Mouse (Mus musculus) heart, embryonic 11.5 days (tissue): ENCODE results near the gene Cd2. TPM values are rescaled to one million over a fixed set of nuclear protein-coding genes. Genes with fewer than 3 reads are reported as not detected.

Source experiments
- ATAC-seq: fragments of 200-750 bp; cut with Nextera tagmentation; replicated peaks from 2 replicates; pipeline ENCODE4 v1.8.0; 2017; ENCODE audit warnings: moderate library complexity; ENCODE audit not compliant: insufficient number of reproducible peaks, low FRiP score, low TSS enrichment
- H3K27ac ChIP-seq: fragments of 300-500 bp; sonication (generic); 2 replicates; pipeline ENCODE4 v1.5.1; 2014; ENCODE audit warnings: mild to moderate bottlenecking, low read depth, low read length
- H3K27me3 ChIP-seq: fragments of 300-500 bp; sonication (generic); 2 replicates; pipeline ENCODE4 v1.6.1; 2014; ENCODE audit warnings: mild to moderate bottlenecking, low read length, mixed read lengths; ENCODE audit not compliant: control insufficient read depth, insufficient read depth
- H3K36me3 ChIP-seq: fragments of 300-500 bp; sonication (generic); 2 replicates; pipeline ENCODE4 v1.6.1; 2014; ENCODE audit warnings: mild to moderate bottlenecking, low read length, moderate library complexity, mixed read lengths; ENCODE audit not compliant: control insufficient read depth, insufficient read depth
- H3K4me1 ChIP-seq: fragments of 300-500 bp; sonication (generic); 2 replicates; pipeline ENCODE4 v1.6.1; 2014; ENCODE audit warnings: low read length; ENCODE audit not compliant: control insufficient read depth, insufficient read depth
- H3K4me2 ChIP-seq: fragments of 300-500 bp; sonication (generic); 2 replicates; pipeline ENCODE4 v1.6.1; 2014; ENCODE audit warnings: mild to moderate bottlenecking, moderate library complexity
- H3K4me3 ChIP-seq: fragments of 300-500 bp; sonication (generic); 2 replicates; pipeline ENCODE4 v1.5.1; 2014; ENCODE audit warnings: low read depth, low read length
- H3K9ac ChIP-seq: fragments of 300-500 bp; sonication (generic); 2 replicates; pipeline ENCODE4 v1.6.1; 2014; ENCODE audit warnings: mild to moderate bottlenecking, low read depth, low read length, moderate library complexity
- H3K9me3 ChIP-seq: fragments of 300-500 bp; sonication (generic); replicated peaks from 2 replicates; pipeline ENCODE4 v1.6.1; 2016; ENCODE audit warnings: low read length; ENCODE audit not compliant: control insufficient read depth
- WGBS: fragments of 180-500 bp; shearing (Covaris S2); extraction: QIAGEN DNeasy Blood & Tissue Kit; methylation state at CpG from one replicate; pipeline ENCODE4 v1.1.7; 2014; ENCODE audit not compliant: insufficient replicate concordance; 5-methylcytosine and 5-hydroxymethylcytosine counted together
- polyA plus RNA-seq: library from polyadenylated mRNA; unstranded; fragments of >200 nt; fragmentation: Nextera tagmentation; extraction: Ambion mirVana; gene quantifications from 2 replicates; pipeline ENCODE4 v1.2.1, GENCODE M21; 2014

Gene Cd2
- polyA plus RNA-seq, 1 experiment from 2014 or later: 0.20 TPM

GRCm38 (mm10) chr3:101281841-101282240 is 5.9 kb downstream of the Cd2 start:
- H3K27me3 ChIP-seq: no peaks in the 10 kb centered on the region
- no peak overlapping the region for H3K4me3 ChIP-seq
- ATAC-seq: no peak
- H3K9me3 ChIP-seq: no peaks in the 10 kb centered on the region
- H3K4me1 ChIP-seq: peaks cover 3% of the 10 kb centered on the region; the same call in 1 of the 2 replicates
- H3K4me2 ChIP-seq: no peak overlapping the region
- WGBS: 66% methylated on average over 4 of the region's 4 CpGs
- H3K9ac ChIP-seq: no peak overlapping the region
- no peaks in the 10 kb centered on the region for H3K36me3 ChIP-seq
- no peak overlapping the region for H3K27ac ChIP-seq

- Histone ChIP-seq H3K4me2 (no peak overlapping the region), H3K9ac (no peak overlapping the region), H3K36me3 (no peaks in the 10 kb centered on the region), H3K4me1 (peaks cover 3% of the 10 kb centered on the region; the same call in 1 of the 2 replicates), H3K27me3 (no peaks in the 10 kb centered on the region), H3K9me3 (no peaks in the 10 kb centered on the region), H3K4me3 (no peak overlapping the region), H3K27ac (peak overlapping the region; percentile 19; the same call in 1 of the 2 replicates)
- 0 out of 2 replicates have a peak, but pooled peaks have one; percentile 23 for ATAC-seq
- 43% methylated on average over 15 of the region's 15 CpGs for WGBS
Observed at GRCm38 (mm10) chr3:101280348-101281311, 7.1 kb downstream of the Cd2 start.

GRCm38 (mm10) chr3:101279561-101279960 is 8.2 kb downstream of the Cd2 start:
- Histone ChIP-seq H3K9ac (no peak overlapping the region), H3K27me3 (no peaks in the 10 kb centered on the region), H3K9me3 (no peaks in the 10 kb centered on the region), H3K4me2 (no peak overlapping the region), H3K4me1 (peaks cover 3% of the 10 kb centered on the region; the same call in 1 of the 2 replicates), H3K36me3 (no peaks in the 10 kb centered on the region), H3K4me3 (no peak overlapping the region), H3K27ac (no peak overlapping the region)
- no peak for ATAC-seq
- 75% methylated on average over 10 of the region's 10 CpGs for WGBS

GRCm38 (mm10) chr3:101278396-101278795 is 9.3 kb downstream of the Cd2 start:
- Histone ChIP-seq H3K4me2 (no peak overlapping the region), H3K9ac (no peak overlapping the region), H3K4me3 (no peak overlapping the region), H3K9me3 (no peaks in the 10 kb centered on the region), H3K27ac (no peak overlapping the region), H3K27me3 (no peaks in the 10 kb centered on the region), H3K36me3 (no peaks in the 10 kb centered on the region), H3K4me1 (peaks cover 3% of the 10 kb centered on the region; the same call in 1 of the 2 replicates)
- whole genome bisulfite sequencing: 60% methylated on average over 5 of the region's 5 CpGs
- ATAC-seq: no peak

- H3K9ac ChIP-seq: no peak overlapping the region
Observed at GRCm38 (mm10) chr3:101277830-101278229, 9.9 kb downstream of the Cd2 start.

GRCm38 (mm10) chr3:101276501-101277320 is 11.0 kb downstream of the Cd2 start:
- no peak overlapping the region for H3K4me2 ChIP-seq
- WGBS: 60% methylated on average over 12 of the region's 12 CpGs

More at GRCm38 (mm10) chr3:101277830-101278229, 9.9 kb downstream of the Cd2 start:
- 68% methylated on average over 4 of the region's 4 CpGs for WGBS
- Histone ChIP-seq H3K27me3 (no peaks in the 10 kb centered on the region), H3K27ac (no peak overlapping the region), H3K36me3 (no peaks in the 10 kb centered on the region), H3K4me2 (no peak overlapping the region), H3K4me1 (peaks cover 3% of the 10 kb centered on the region; the same call in 1 of the 2 replicates), H3K9me3 (no peaks in the 10 kb centered on the region), H3K4me3 (no peak overlapping the region)
- ATAC-seq: no peak

GRCm38 (mm10) chr3:101275636-101276300 is 12.0 kb downstream of the Cd2 start:
- no peak overlapping the region for H3K4me3 ChIP-seq
- H3K36me3 ChIP-seq: no peaks in the 10 kb centered on the region
- no peak overlapping the region for H3K27ac ChIP-seq
- no peak overlapping the region for H3K4me2 ChIP-seq
- no peak for ATAC-seq
- no peaks in the 10 kb centered on the region for H3K9me3 ChIP-seq
- H3K4me1 ChIP-seq: no peaks in the 10 kb centered on the region
- no peak overlapping the region for H3K9ac ChIP-seq
- H3K27me3 ChIP-seq: no peaks in the 10 kb centered on the region
- 82% methylated on average over 16 of the region's 16 CpGs for WGBS

More at GRCm38 (mm10) chr3:101276501-101277320, 11.0 kb downstream of the Cd2 start:
- no peak overlapping the region for H3K27ac ChIP-seq
- H3K9me3 ChIP-seq: no peaks in the 10 kb centered on the region
- H3K36me3 ChIP-seq: no peaks in the 10 kb centered on the region
- H3K4me1 ChIP-seq: peaks cover 3% of the 10 kb centered on the region; the same call in 1 of the 2 replicates
- ATAC-seq: no peak
- no peak overlapping the region for H3K9ac ChIP-seq
- no peak overlapping the region for H3K4me3 ChIP-seq
- no peaks in the 10 kb centered on the region for H3K27me3 ChIP-seq

- no peak for ATAC-seq
Observed at GRCm38 (mm10) chr3:101274794-101275193, 12.9 kb downstream of the Cd2 start.

More at GRCm38 (mm10) chr3:101274794-101275193, 12.9 kb downstream of the Cd2 start:
- H3K4me3 ChIP-seq: no peak overlapping the region
- 79% methylated on average over 3 of the region's 3 CpGs for WGBS
- H3K4me1 ChIP-seq: no peaks in the 10 kb centered on the region
- no peaks in the 10 kb centered on the region for H3K27me3 ChIP-seq
- H3K36me3 ChIP-seq: no peaks in the 10 kb centered on the region
- 0 out of 2 replicates have a peak, but pooled peaks cover 2% of the 10 kb centered on the region for H3K9me3 ChIP-seq
- no peak overlapping the region for H3K27ac ChIP-seq
- H3K9ac ChIP-seq: no peak overlapping the region
- H3K4me2 ChIP-seq: no peak overlapping the region
